Mouse (Mus musculus) liver, embryonic 15.5 days (tissue): Measurements from ENCODE around the gene Tmem38b. TPM values are rescaled to one million over a fixed set of nuclear protein-coding genes. Genes with fewer than 3 reads are reported as not detected.
"Not testable (repeated sequence)": the region's sequence is repeated elsewhere in the genome, so short reads cannot be mapped to it uniquely, and the experiment has no call there.

Source experiments
- ATAC-seq: fragments of 200-750 bp; cut with Nextera tagmentation; 2 replicates; pipeline ENCODE4 v1.8.0; 2017; ENCODE audit warnings: moderate number of reproducible peaks, mild to moderate bottlenecking, moderate library complexity; ENCODE audit not compliant: insufficient read depth
- H3K27ac ChIP-seq: fragments of 300-500 bp; sonication (generic); replicated peaks from 2 replicates; pipeline ENCODE4 v1.5.1; 2015; ENCODE audit warnings: mild to moderate bottlenecking, inconsistent platforms
- H3K27me3 ChIP-seq: fragments of 300-500 bp; sonication (generic); 2 replicates; pipeline ENCODE4 v1.6.1; 2015; ENCODE audit warnings: mild to moderate bottlenecking, inconsistent platforms
- H3K36me3 ChIP-seq: fragments of 300-500 bp; sonication (generic); replicated peaks from 2 replicates; pipeline ENCODE4 v1.6.1; 2015; ENCODE audit warnings: moderate library complexity, mild to moderate bottlenecking, inconsistent platforms
- H3K4me1 ChIP-seq: fragments of 300-500 bp; sonication (generic); replicated peaks from 2 replicates; pipeline ENCODE4 v1.6.1; 2015; ENCODE audit warnings: inconsistent platforms
- H3K4me2 ChIP-seq: fragments of 300-500 bp; sonication (generic); 2 replicates; pipeline ENCODE4 v1.6.1; 2015; ENCODE audit warnings: moderate library complexity, mild to moderate bottlenecking, inconsistent platforms
- H3K4me3 ChIP-seq: fragments of 300-500 bp; sonication (generic); replicated peaks from 2 replicates; pipeline ENCODE4 v1.5.1; 2015; ENCODE audit warnings: mild to moderate bottlenecking, inconsistent platforms
- H3K9ac ChIP-seq: fragments of 300-500 bp; sonication (generic); 2 replicates; pipeline ENCODE4 v1.6.1; 2015; ENCODE audit warnings: moderate library complexity, mild to moderate bottlenecking, inconsistent platforms
- H3K9me3 ChIP-seq: fragments of 300-500 bp; sonication (generic); replicated peaks from 2 replicates; pipeline ENCODE4 v1.6.1; 2016; ENCODE audit warnings: inconsistent platforms
- WGBS: fragments of 180-500 bp; shearing (Covaris S2); methylation state at CpG from one replicate; pipeline ENCODE4 v1.1.7; 2015; ENCODE audit warnings: mixed read lengths; ENCODE audit not compliant: insufficient replicate concordance; 5-methylcytosine and 5-hydroxymethylcytosine counted together
- polyA plus RNA-seq: library from polyadenylated mRNA; unstranded; fragments of >200 nt; fragmentation: Nextera tagmentation; extraction: Ambion mirVana; gene quantifications from 2 replicates; pipeline ENCODE4 v1.2.1, GENCODE M21; 2015

Tmem38b gene
- polyA plus RNA-seq, 1 experiment from 2014 or later, result 5.5 TPM

GRCm38 (mm10) chr4:53798896-53799676, 26.8 kb upstream of the Tmem38b start:
- WGBS, result 38% methylated on average over 7 of the region's 7 CpGs

DNA sequence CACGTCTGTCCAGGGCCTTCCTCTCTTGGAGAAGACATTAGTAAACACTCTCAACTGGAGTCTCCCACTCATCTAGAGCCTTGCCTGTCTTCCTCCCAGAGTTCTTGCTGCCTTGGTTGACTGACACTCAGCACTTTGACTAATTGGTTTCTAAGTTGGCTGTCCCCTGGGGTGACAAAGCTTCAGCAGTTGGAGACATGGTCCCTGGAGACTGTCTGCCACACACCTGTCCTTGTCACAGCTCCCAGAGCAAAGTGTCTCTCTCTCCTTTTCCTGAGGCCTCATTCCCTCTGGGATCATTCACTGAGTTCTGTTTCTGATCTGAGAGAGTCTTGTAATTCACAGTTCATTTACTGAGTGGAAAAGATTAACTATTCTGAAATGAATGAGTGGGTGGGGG, 26.1 kb upstream of the Tmem38b start:
- Histone ChIP-seq H3K4me1 (0 out of 2 replicates have a peak, but pooled peaks cover 7% of the 10 kb centered on the region), H3K27ac (no peak overlapping the region), H3K4me2 (no peak overlapping the region), H3K36me3 (no peaks in the 10 kb centered on the region), H3K9ac (no peak overlapping the region), H3K4me3 (no peak overlapping the region), H3K9me3 (no peaks in the 10 kb centered on the region), H3K27me3 (no peaks in the 10 kb centered on the region)
- 54% methylated on average over 1 of the region's 1 CpGs for WGBS
- ATAC-seq, result no peak

More at GRCm38 (mm10) chr4:53798896-53799676, 26.8 kb upstream of the Tmem38b start:
- Histone ChIP-seq H3K9me3 (no peaks in the 10 kb centered on the region), H3K4me3 (no peak overlapping the region), H3K27ac (no peak overlapping the region), H3K4me1 (0 out of 2 replicates have a peak, but pooled peaks cover 7% of the 10 kb centered on the region), H3K36me3 (no peaks in the 10 kb centered on the region), H3K9ac (no peak overlapping the region), H3K4me2 (no peak overlapping the region), H3K27me3 (no peaks in the 10 kb centered on the region)
- no peak for ATAC-seq

DNA sequence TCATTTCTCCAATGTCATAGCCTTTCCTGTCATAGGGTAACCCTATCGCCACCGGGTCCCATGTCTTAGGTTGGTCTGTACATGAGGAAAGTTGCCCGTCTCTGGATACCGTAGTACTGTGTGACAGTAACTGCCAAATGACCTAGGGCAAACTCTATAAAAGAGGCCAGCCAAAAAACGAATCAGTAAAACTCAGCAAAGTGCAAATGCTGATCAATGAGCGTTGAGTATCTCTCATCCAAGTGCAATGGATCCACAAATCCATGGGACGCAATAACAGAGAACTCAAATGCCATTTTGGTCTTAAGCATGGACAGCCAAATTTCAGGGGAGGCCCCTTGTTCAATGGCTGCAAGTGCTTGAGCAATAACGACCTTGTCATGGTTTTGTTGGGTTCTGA, 22.2 kb upstream of the Tmem38b start:
- not testable (repeated sequence) for H3K27me3 ChIP-seq, H3K4me3 ChIP-seq, ATAC-seq, H3K4me1 ChIP-seq, H3K9me3 ChIP-seq, H3K4me2 ChIP-seq, H3K9ac ChIP-seq, H3K36me3 ChIP-seq, H3K27ac ChIP-seq
- 79% methylated on average over 8 of the region's 8 CpGs for WGBS

- not testable (repeated sequence) for H3K27me3 ChIP-seq, H3K9ac ChIP-seq, H3K9me3 ChIP-seq, H3K27ac ChIP-seq, H3K36me3 ChIP-seq, H3K4me3 ChIP-seq, ATAC-seq, H3K4me1 ChIP-seq, H3K4me2 ChIP-seq
- WGBS, result 66% methylated on average over 6 of the region's 6 CpGs
Measured at GRCm38 (mm10) chr4:53806428-53806827, 19.4 kb upstream of the Tmem38b start.

GRCm38 (mm10) chr4:53818320-53818719, 7.5 kb upstream of the Tmem38b start:
- 15% methylated on average over 5 of the region's 5 CpGs for WGBS
- no peaks in the 10 kb centered on the region for H3K9me3 ChIP-seq

GRCm38 (mm10) chr4:53823697-53824096, 2.1 kb upstream of the Tmem38b start:
- H3K27me3 ChIP-seq, result no peaks in the 10 kb centered on the region
- H3K4me3 ChIP-seq, result no peak overlapping the region
- 35% methylated on average over 6 of the region's 6 CpGs for WGBS
- no peak overlapping the region for H3K9ac ChIP-seq
- H3K9me3 ChIP-seq, result no peaks in the 10 kb centered on the region
- no peak; the same call in 1 of the 2 replicates for ATAC-seq
- H3K36me3 ChIP-seq, result no peaks in the 10 kb centered on the region
- no peak overlapping the region for H3K4me2 ChIP-seq
- H3K4me1 ChIP-seq, result peaks cover 13% of the 10 kb centered on the region; the same call in 1 of the 2 replicates
- H3K27ac ChIP-seq, result no peak overlapping the region

More at GRCm38 (mm10) chr4:53818320-53818719, 7.5 kb upstream of the Tmem38b start:
- H3K36me3 ChIP-seq, result no peaks in the 10 kb centered on the region
- no peak overlapping the region for H3K9ac ChIP-seq
- H3K4me1 ChIP-seq, result 0 out of 2 replicates have a peak, but pooled peaks cover 4% of the 10 kb centered on the region
- ATAC-seq, result no peak
- H3K4me3 ChIP-seq, result no peak overlapping the region
- H3K27ac ChIP-seq, result no peak overlapping the region
- no peaks in the 10 kb centered on the region for H3K27me3 ChIP-seq
- H3K4me2 ChIP-seq, result no peak overlapping the region

- H3K4me2 ChIP-seq, result no peak overlapping the region
- 50% methylated on average over 4 of the region's 4 CpGs for WGBS
Measured at GRCm38 (mm10) chr4:53824831-53825230, 1.0 kb upstream of the Tmem38b start.

DNA sequence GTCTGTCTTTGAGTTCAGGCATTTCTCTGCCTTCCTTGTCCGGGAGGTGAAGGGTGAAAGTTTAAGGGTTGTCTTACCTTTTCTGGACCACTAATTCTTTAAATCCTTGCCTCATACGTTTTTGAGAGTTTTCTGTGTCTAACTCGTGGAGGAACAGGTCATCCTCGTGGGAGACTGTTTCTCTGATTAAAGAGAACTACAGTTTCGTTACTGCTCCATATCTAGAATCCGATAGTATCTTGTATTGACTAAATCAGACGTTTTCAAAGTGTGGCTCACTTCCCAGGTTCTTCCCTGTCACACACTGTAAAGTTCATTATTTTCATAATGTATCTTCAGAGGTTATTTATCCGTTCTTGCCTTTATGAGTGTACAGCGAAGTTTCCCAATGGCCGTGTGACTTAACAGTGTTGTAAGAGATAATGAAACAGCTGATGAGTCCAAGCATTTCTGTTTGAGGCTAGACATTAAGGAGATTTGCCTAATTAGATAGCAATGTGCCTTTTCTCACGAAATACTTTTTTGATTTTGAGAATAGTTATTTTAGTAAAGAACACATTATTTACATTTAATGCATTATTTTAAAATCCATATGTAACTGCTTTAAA, 900 bp downstream of the Tmem38b start:
- peak overlapping the region; percentile 70 for H3K9ac ChIP-seq
- H3K36me3 ChIP-seq, result no peaks in the 10 kb centered on the region
- 2% methylated on average over 11 of the region's 11 CpGs for WGBS
- H3K27ac ChIP-seq, result peak overlapping the region; percentile 56
- no peaks in the 10 kb centered on the region for H3K27me3 ChIP-seq
- H3K9me3 ChIP-seq, result no peaks in the 10 kb centered on the region
- H3K4me3 ChIP-seq, result peak overlapping the region; percentile 72
- peak overlapping the region; percentile 90 for H3K4me2 ChIP-seq
- H3K4me1 ChIP-seq, result peaks cover 16% of the 10 kb centered on the region; the same call in 1 of the 2 replicates
- no peak for ATAC-seq

More at GRCm38 (mm10) chr4:53824831-53825230, 1.0 kb upstream of the Tmem38b start:
- no peaks in the 10 kb centered on the region for H3K9me3 ChIP-seq
- H3K4me1 ChIP-seq, result peaks cover 13% of the 10 kb centered on the region; the same call in 1 of the 2 replicates
- no peak overlapping the region for H3K4me3 ChIP-seq
- H3K27me3 ChIP-seq, result no peaks in the 10 kb centered on the region
- no peak overlapping the region for H3K27ac ChIP-seq
- no peaks in the 10 kb centered on the region for H3K36me3 ChIP-seq
- ATAC-seq, result no peak
- no peak overlapping the region for H3K9ac ChIP-seq

- ATAC-seq, result no peak
- Histone ChIP-seq H3K27me3 (no peaks in the 10 kb centered on the region), H3K36me3 (no peaks in the 10 kb centered on the region), H3K4me2 (no peak overlapping the region), H3K4me3 (no peak overlapping the region), H3K9me3 (no peaks in the 10 kb centered on the region), H3K9ac (no peak overlapping the region), H3K27ac (no peak overlapping the region), H3K4me1 (peaks cover 16% of the 10 kb centered on the region; the same call in 1 of the 2 replicates)
- 72% methylated on average over 5 of the region's 5 CpGs for WGBS
Measured at GRCm38 (mm10) chr4:53827869-53828268, 2.0 kb downstream of the Tmem38b start.

DNA sequence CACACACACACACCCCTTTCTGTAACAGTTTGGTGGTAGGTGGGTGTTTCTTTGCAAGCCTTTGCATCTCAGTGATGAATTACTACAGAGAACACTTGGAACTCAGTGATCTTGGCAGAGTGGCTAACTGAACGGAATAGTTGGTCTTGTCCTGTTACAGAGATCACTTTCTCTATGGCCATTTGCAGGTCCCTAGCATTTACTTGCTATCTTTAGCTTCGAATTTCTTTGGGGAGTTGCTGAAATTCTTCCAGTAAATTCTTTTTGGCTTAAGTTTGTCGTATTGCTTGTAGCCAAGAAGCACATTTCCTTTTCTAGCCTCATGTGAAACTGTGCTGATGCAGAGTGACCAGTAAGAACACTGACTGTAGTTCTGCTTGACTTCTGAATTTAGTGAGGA, 3.1 kb downstream of the Tmem38b start:
- Histone ChIP-seq H3K9me3 (no peaks in the 10 kb centered on the region), H3K27me3 (no peaks in the 10 kb centered on the region), H3K4me3 (no peak overlapping the region), H3K27ac (no peak overlapping the region), H3K4me2 (no peak overlapping the region), H3K9ac (no peak overlapping the region), H3K36me3 (no peaks in the 10 kb centered on the region), H3K4me1 (peaks cover 16% of the 10 kb centered on the region; the same call in 1 of the 2 replicates)
- ATAC-seq, result no peak
- 57% methylated on average over 3 of the region's 3 CpGs for WGBS

DNA sequence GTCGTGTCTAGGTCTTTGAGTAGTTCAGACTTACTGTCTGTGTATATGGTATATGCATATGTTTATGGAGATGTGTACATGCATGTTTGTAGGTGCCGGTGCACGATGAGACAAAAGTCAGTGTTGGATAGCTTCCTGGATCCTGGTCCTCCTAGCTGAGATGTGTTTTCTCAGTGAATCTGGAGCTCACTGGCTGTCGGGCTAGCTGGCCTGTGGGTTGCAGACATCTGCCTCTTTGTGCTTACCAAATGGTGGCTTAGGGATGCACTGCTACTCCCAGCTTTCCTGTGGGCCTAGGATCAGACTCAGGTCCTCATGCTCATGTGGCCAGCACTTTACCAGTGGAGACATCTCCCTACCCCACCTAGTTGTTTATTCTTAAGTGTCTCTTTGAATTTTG, 4.2 kb downstream of the Tmem38b start:
- no peak overlapping the region for H3K4me3 ChIP-seq
- no peaks in the 10 kb centered on the region for H3K9me3 ChIP-seq
- H3K27me3 ChIP-seq, result no peaks in the 10 kb centered on the region
- ATAC-seq, result no peak
- no peak overlapping the region for H3K4me2 ChIP-seq
- H3K9ac ChIP-seq, result no peak overlapping the region
- H3K27ac ChIP-seq, result no peak overlapping the region
- H3K4me1 ChIP-seq, result peaks cover 16% of the 10 kb centered on the region; the same call in 1 of the 2 replicates
- 64% methylated on average over 4 of the region's 4 CpGs for WGBS
- H3K36me3 ChIP-seq, result no peaks in the 10 kb centered on the region
